Mouse (Mus musculus) lung, postnatal 10 days (tissue): ENCODE data around the gene Sdhaf1.
A peak's percentile ranks its signal among the peaks of the same experiment; 100 is the strongest.

Experiments used
- DNase-seq: peaks from one replicate; pipeline ENCODE4 v3.0.0; 2021

Sdhaf1 gene

DNA sequence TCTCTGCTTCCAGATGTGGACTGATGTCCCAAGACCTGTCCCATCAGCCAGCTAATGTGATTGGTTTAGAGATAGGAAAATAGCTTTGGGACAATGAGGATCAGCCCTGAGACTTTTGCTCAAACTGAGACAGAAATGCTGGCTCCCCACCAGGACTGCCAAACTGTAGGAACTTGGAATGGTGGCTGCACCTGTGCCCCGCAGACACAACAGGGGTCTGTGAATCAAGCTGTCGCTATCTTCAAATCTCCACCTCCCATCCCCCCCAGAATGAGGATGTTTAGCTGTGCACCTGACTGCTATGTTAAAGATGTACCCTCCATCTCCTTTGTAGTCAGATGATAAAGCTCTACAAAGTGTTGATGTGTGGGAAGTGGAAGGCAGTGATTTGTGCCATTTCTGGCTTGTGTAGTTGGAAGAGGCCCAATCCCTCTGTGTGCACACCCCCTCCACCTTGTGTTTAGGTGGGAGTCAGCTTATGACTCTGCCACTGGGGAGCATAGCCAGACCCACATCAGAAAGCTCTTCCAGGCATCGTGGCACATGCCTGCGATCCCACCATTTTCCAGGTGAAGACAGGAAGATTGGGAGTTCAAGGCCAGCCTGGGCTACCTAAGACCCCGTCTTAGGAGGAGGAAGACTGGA is 727 bp upstream of the Sdhaf1 start:
- DNase-seq = no peak

DNA sequence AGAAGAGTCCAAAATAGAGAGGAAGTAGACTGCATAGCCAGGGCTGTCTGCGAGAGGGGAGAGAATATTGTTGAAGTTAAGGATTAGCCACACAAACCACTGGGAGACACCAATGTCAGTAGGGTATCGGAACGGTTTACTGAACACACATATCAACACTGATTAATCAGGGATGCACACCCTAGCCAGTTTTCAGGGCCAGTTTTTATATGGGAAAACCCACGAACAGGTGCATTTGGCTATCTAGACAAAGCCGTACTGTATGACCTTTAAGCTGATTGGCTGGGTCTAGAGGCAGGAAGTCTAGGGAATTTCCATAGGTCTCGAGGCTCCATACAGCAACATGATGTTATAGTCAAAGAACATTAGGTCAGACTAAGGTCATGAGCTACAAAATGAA is 830 bp downstream of the Sdhaf1 start:
- DNase-seq = no peak

DNA sequence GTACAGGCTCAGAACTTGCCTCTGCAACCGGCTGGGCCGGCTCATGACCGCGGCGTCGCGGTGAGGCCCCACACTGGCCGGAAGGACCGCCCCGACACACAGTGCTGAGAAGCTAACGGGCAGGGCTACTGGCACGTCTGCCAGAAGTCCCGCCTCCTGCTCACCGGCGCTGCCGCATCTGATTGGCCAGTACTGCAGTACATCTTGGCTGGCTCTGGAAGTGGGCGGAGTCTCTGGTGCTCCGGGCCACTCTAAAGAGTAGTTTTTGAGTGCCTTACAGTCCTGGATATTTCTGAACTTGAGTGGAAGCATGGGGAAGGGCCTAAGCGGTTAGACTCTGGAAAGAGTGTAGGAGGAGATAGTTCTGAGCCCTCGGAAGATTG is 1.4 kb downstream of the Sdhaf1 start:
- peak; percentile 99 for DNase-seq

DNA sequence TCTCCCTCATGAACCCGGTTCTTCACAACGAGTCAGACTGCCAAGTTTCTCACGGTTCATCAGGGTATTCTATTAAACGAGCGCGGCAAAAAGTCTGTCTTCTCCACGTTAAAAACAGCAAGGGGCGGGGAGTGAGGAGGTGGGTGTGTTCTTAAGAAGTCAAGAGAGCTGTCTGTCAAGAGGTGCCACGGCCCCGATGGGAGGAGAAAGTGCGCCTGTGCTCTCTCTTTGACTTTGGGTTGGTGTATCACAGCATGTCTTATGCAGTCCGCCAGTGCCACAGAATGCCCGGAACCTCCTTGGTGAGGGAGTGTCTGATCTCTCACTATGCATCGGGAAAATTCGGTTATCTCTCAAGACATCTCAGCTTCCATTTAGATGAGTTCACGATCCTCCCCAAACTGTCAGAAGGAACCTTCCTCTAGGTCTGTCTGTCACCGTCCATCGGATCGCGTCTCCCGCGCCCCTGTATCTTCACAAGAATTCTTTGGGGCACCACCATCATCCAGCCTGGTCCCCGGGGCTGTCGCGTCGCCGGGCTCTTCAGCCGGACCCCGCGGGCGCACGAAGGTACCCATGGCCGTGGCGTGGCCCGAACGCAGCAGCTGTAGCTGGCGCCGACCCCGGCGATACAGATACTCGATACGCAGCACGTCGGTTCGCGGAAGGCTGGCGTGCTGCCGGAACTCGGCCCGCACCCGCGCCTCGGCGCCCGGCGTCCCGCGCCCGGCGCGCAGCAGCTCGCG is 2.0 kb downstream of the Sdhaf1 start, which contains the start of gene E130208F15Rik:
Gene E130208F15Rik, plus strand, starts transcription at position 202 of the 746 bp plus-strand sequence.
- peak; percentile 89 for DNase-seq

- no peak for DNase-seq
Measured at GRCm38 (mm10) chr7:30320946-30321345, 2.7 kb downstream of the Sdhaf1 start.

GRCm38 (mm10) chr7:30318142-30318541 is 5.6 kb downstream of the Sdhaf1 start:
- DNase-seq = no peak

DNA sequence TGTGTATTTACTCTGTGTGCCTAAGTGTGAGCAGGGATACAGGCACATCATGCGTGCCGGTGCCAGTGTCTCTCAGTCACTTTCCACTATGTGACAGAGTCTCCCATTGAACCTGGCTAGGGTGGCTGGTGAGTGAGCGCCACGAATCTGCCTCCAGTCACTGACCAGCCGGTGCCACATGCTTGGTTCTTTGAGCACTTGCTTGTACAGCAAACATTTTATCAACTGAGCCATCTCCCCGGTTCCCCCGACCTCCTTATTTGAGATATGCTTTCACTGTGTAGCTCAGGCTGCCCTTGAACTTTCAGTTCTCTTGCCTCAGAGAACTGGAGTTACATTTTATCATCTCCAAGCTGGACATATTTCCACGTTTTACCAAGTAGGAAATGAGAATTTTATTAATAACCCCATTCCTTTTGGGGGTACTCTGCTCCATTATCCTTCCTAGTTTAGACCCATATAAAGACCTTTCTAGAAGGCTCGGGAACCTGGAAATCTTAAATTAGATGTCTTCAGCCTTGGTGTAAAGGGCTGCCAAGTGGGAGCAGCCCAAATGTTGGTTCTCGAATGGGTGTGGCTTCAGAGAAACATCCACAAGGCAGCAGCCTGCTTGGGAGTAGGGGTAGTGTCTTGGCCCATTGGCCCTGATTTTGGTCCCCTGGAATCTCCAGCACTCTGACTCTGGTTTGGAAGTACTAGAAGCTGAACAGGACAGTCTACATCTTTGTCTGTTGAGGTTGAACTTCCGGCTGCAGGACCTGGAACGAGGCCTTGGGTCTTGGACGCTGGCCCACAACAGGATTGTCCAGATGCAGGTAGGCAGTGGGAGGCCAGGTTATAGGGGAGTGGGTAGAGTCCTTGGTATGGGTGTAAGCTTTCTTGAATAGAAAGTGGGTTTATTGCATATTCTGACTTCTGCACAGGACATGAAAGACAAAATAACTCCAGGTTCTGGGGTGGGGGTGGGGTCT is 7.9 kb downstream of the Sdhaf1 start:
- DNase-seq = no peak

GRCm38 (mm10) chr7:30314721-30315155 is 9.0 kb downstream of the Sdhaf1 start, which contains the start of gene Syne4:
Gene Syne4 (plus strand): TSS chr7:30314807.
- DNase-seq = no peak

GRCm38 (mm10) chr7:30313666-30314320 is 9.9 kb downstream of the Sdhaf1 start:
- no peak for DNase-seq

- no peak for DNase-seq
Measured at GRCm38 (mm10) chr7:30310136-30310535, 13.6 kb downstream of the Sdhaf1 start.

DNA sequence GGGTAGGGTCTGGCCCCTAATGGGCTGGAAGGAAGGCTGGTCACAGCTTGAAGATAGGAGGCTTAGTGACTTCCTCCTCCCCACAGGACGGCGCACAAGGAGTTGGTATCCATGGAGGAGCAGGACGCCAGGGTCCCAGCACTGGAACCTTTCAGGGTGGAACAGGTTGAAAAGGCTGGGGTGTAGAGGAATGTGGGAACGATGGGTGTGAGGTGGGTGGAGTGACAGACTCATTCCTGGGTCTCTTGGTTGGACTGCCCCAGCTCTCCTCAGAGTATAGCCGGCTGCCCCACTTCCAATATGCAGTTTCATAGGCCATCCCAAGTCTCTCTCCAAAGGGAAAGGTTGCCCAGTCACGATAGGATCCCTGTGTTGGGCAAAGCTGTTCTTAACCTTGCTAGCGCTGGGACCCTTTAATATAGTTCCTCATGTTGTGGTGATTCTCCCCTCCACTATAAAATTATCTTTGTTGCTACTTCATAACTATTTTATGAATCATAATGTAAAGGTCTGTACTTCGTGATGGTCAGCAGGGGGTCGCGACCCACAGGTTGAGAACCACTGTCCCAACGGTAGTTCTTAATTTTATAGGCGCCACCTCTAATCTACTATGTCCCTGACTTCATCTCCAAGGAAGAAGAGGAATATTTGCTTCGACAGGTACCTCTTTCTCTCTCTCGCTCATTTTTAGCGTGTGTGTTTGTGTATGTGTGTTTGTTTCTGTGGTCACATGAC is 14.1 kb downstream of the Sdhaf1 start:
- DNase-seq = no peak

- peak; percentile 97 for DNase-seq
Measured at GRCm38 (mm10) chr7:30308076-30309005, 15.4 kb downstream of the Sdhaf1 start, which contains the start of gene Alkbh6. Gene Alkbh6 (plus strand): TSS chr7:30308717.

- DNase-seq = no peak
Measured at GRCm38 (mm10) chr7:30306083-30306779, 17.5 kb downstream of the Sdhaf1 start.

DNA sequence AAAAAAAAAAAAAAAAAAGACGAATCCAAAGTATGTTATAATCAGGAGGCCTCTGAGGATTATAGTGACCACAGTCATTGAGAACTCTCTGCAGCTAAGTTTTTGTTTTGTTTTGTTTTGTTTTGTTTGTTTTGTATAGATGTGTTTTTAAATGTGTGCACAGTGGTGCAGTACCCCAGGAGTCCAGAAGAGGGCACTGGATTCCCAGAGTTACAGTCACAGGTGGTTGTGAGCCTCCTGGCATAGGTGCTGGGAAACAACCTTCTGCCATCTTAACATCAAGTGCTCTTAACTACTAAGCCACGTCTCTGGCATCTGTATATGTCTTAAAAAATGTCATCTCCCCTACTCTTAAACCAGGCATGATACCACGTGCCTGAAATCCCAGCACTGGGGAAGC is 22.8 kb downstream of the Sdhaf1 start:
- DNase-seq = no peak

DNA sequence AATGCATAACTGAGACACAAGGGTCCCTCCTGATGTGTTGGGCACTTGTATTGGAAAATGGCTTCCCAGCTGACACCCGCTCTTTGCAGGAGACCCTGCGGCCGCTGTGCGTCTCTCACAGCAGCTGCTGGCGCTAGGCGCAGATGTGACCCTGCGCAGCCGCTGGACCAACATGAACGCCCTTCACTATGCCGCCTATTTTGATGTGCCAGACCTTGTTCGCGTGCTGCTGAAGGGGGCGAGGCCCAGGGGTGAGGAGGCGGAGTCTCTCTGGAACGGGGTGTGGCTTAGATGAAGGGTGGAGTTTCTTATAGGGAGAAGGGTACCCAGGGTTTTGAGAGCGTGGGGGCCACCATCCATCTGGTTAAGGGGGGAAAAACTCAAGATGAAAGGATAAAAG is 26.4 kb downstream of the Sdhaf1 start:
- no peak for DNase-seq

DNA sequence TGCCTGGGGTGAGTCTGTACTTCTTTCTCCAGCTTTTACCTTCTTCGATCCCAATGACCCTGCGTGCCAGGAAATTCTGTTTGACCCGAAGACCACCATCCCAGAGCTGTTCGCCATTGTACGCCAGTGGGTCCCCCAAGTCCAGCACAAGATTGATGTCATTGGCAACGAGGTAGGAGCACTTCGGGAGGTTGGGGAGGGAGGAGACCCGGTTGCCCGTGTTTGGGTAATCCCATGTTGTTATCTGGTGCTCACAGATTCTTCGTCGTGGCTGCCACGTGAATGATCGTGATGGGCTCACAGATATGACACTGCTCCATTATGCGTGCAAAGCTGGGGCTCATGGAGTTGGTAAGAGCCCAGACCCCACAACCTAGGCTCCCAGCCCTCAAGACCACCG is 26.9 kb downstream of the Sdhaf1 start:
- DNase-seq = no peak

DNA sequence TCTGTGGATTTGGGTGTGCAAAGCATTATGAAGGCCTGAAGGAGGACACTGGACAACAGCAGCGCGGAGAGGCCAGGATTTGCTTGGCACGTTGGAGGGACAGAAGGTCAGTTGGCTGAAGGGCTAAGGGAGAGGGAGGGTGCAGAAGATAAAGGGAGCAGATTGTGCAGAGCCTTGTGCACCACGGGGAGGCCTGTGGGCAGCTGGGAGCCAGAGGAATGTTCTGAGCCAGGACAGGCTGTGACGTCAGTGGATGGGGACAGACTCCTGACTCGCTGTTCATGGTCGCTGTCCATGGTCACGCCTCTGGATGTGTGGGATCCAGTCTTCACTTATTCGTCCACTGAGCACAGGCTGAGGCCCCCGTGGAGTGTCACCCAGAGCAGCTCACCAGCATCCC is 28.6 kb downstream of the Sdhaf1 start:
- DNase-seq = peak; percentile 70

DNA sequence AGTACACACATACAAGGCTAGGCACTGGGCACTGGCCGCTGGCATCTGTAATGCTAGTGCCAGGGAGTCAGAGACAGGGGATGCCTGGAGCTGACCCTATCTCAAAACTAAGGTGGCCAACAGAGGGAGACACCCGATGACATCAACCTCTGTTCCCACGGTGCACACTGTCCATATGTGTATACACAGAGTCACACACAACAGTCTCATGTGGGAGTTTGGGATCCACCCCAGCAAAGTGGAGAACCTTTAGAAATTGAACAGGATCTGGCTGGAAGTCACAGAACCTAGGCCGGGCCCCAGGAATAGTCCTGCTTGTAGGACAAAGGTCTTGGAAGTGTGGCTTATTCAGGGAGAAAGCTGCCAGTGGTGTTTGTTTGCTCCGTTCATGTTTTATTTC is 29.4 kb downstream of the Sdhaf1 start:
- DNase-seq = no peak

DNA sequence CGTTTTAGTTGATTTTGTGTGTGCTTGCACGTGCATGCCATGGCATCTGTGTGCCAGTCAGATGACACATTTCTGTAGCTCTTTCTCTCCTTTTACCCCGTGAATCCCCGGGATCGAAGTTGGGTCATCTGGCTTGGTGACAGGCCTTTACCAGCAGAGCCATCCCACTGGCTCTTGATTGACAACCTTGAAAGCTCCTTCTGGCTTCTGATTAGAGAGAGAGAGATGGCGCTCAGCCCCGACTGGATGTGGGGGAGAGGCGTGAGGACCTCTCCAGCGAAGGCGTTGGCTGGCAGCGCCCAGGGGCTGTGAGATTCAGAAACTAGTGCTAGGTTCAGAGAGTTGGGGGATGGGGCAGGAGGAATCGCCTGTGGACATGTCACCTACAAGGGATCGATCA is 29.9 kb downstream of the Sdhaf1 start:
- no peak for DNase-seq
